Mouse (Mus musculus) R1 (cell line): Measurements from ENCODE around the gene Hdac7.

Experiments
- DNase-seq: peaks from one replicate; pipeline ENCODE4 v3.0.0-alpha.2; 2018; ENCODE audit warnings: low read depth, low spot score

Hdac7 gene

DNA sequence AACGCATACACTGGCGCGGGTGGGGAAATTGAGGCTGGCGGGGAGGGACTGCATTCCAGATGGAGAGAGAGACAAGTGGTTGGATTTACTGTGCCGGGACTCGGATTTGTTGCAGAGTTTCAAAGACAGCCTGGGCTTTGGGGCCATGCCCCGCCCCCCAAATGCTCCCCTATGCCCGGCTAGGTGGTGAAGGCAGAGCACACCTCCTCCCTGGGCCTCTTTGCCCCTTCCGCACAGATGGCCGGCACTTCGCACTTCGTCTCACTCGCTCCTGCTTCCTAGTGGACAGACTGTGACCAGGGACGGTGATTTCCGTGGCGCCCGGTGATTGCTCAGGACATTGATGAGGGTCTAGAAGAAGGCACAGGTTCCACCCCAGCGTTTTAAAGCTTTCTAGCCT is 76.1 kb downstream of the Hdac7 start:
- peak; percentile 68 for DNase-seq

DNA sequence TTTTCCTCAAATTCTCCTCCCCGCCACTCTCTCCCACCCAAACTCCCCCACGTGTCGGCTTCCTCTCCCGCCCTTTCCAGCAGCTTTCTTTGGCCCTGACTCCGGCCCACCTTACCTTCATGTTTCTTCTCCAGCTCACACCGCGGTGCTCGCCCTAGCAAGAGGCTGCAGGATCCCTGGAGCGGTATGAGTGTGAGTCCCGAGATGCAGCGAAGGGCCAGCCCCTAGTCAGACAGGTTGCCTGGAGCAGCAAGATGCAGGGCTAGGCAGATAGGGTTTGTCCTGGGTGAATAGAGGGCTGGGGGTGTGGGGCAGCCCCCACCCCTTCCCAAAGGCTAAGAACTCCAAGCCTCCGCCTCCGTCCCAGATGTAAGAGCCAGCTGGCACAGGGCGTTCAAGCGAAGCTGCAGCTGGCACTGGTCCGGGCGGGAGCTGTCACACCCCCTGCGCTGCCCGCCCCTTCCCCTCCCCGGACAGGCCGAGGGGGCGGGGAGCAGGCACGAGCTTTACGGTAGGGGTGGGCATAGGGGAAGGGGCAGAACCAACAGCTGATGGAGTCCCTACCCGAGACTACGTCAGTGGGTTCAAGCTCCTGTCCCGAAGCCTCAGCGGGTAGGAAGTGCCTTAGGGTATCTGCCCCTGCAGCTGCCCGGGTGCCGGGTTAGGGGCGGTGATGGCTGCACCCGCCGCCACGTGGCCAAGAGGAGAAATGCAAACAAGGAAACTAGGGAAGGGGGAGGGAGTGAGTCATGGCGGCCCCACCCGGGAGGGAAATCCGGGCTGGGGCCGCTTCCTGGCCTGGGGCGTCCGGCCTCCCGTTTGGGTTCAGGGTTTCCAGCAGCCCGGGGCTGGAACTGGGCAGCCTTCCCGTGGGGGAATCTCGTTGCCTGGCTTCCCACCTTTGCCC is 76.8 kb downstream of the Hdac7 start, which contains the start of gene Rapgef3:
Gene Rapgef3, minus strand, starts transcription at position 693 of the 907 bp plus-strand sequence.
- peak; percentile 87 for DNase-seq

DNA sequence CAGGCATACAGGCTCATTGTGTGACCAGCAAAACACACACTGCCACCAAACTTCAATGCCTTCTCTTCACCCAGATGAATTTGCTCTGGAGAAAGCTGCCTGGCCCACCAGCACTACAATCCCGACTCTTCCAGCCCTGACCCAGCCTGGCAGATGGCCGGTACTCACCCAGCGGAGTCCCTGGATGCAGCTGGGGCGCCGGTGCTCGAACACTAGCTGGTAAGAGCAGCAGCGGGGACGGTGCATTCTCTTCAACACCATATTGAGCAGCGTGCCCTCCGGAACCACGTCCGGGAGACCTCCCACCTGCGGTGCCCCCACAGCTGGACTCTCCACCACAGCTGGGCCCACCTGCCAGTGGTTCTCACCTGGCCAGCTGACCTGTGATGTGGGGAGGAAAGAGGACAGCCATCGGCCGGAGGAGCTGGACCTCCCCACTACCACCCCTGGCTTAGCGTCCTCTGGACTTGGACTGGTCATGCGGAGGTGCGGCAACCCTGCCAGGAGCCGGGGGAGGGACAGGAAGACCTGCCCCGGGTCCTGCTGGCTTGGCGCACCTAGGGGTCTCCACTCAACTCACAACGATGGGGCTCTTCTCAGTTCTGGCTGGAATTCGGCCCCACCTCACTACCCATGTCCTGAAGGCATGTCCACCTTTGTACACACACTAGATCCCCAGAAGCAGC is 77.6 kb downstream of the Hdac7 start:
- no peak for DNase-seq

DNA sequence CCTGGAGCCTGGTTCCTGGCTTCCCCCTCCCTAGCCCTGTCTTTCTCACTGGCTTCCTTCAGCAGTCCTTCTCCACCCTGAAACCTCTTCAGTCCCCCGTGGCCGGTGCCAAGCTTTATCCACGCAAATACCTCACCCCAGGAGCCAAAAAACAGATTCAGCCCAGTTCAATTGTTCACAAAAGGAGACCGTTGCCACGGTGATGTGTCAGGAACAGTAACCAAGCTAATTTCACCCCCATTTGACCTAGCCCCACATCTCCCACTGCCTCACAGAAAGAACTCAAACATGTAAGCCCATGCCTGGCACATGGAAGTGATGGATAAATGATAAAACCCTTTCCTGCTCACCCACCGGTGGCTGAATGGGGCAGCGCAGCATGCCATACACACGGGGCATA is 78.1 kb downstream of the Hdac7 start:
- peak; percentile 75 for DNase-seq

DNA sequence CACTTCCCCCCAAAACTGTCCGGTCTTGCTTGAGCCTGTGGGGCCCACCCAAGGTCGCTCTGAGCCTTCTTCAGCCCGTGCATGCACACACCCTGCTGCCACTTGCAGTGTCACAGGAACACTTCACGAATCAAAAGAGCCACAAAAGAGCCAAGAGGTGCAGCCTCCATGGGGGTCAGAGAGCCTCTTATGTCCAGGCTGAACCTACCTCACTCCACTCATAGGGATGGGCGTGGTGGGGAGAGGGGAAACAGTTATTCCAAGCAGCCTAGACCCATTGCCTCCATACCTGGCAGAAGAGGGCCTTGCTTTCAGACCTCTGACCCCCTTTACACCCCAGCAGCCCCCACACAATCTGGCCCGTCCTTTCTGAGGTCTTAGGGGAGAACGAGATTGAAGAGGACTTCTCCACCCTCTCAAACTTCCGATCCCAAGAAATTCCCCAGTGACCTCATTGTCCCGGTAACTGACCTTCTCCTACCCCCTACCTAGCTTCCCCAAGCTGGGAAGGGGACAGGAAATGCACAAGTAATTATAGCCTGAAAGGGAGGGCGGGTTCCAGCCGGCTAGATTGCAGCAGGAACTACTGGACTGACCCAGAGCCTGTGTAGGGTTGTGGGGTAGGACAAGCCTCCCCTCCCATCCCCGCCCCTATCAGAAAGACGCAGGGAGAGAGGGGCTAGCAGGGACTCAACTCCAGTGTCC is 79.1 kb downstream of the Hdac7 start:
- DNase-seq, result peak; percentile 87

DNA sequence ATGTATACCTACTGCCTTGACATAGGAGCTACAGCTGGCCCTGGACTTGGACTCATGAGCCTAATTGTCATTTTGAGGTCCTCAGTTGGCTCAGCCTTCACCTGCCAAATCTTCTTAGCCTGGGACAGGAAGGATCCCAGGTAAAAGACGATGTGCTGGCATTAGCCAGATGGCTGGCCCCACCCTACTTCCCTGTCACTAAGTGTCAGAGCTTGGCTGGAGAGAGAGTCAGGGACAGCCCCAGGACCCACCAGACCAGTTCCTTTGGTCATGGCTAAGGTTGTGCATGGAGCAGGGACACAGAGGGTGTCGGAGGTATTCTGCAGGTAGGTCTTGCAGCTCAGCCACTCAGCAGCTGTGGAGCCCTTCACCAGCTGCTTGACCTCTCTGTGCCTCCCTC is 79.8 kb downstream of the Hdac7 start:
- no peak for DNase-seq

DNA sequence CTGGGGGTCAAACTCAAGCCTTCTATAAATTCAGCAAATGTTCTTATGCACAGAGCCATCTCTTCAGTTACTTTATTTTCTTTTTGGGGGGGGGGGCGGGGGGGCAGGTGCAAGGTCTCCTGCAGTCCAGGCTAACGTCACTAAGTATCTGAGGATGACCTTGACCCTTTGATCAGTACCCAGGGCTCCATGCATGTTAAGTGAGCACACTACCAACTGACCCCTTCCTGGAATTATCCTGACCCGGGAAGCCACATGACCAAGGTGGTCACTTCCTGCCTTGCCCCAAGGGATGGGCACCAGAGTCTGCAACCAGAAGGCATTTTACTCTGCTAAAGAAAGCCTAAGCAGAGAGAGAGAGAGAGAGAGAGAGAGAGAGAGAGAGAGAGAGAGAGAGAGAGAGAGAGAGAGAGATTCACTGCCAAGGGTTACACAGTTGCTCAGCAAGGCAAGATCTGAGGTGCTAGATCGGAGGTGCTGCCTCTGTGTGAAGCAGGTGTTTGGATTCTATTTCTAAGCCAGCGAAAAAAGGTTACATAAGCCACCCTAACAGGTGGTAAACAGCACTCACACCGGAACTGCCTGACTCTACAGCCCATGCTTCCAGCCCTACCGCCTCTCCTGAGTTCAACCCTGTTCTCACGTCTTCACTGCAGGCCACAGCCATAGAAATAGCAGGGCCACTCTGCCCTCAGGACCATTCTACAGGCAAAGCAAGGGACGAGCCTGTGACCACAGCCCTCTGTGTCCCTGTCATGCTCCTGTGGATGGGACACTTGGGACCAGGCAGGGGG is 80.8 kb downstream of the Hdac7 start:
- DNase-seq, result no peak

DNA sequence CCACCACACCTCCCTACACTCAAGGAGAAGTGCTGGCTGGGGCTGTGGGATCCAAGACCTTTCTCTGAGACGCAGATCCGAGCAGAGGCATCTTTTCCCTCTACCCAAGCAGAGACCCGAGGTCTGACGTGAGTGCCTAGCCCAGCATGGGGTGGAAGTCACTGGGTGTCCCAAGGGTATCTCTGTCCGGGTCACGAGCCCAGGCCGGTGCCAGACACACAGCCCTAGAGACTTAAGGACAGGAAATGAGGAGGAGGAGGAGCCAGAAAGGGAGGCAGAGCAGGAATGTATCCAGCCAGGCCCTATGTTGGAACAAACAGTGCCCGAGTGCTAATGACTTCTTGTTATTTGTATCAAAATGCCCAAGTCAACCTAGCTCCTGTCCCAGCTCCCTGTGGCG is 81.6 kb downstream of the Hdac7 start:
- DNase-seq, result no peak

DNA sequence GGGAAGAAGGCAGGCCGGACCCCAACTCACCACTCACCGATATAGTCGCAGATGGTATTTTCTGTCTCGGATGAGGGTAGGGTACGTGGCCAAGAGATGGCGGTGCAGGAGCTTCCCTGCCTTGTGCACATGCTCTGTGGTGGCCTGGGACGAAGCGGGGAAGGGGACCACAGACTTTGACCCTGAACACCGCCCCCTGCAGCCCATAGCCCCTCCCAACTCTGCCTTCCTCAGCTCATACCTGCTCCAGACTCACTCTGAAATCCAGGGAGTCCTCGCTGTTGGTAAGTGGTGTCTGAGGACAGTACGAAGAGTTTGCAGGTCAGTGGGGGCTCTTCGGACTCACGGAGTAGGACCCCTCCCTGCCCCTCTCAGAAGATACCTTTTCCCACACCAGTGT is 82.9 kb downstream of the Hdac7 start:
- peak; percentile 52 for DNase-seq

DNA sequence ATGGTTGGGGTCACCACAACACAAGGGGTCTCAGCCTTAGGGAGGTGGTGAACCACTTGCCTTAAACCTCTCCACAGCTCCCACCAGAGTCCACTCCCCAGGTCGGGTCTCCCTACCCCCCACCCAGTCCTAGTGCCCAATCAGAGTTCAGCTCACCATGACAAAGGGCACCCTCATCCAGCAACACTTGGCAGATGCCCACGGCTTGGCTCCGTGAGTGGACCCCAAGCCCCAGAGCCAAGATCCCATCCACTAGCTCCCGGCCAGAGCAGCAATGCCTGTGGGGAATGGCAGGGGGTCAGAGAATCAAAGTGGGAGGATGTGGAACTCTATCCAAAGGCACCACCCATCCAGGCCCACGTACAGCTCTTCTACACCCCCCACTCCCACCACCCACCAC is 83.3 kb downstream of the Hdac7 start:
- DNase-seq, result no peak

DNA sequence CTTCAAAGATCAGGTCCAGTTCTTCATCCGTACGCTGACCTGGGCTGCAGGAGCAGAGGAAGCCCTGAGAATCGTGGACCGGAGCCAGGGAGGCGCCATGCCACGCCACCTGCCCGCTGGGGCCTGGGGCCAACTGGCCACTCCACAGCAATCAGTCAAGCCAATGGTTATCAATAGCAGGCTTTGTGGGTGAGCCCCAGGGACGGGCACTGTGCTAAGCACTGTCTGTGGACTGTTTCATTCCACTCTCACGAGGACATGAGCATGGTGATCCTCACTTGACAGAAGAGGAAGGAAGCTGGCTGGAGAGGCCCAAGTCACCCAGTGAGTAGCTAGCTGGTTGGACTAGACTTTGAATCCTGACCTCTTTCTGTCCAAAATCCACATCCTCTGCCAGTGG is 84.3 kb downstream of the Hdac7 start:
- DNase-seq, result no peak

DNA sequence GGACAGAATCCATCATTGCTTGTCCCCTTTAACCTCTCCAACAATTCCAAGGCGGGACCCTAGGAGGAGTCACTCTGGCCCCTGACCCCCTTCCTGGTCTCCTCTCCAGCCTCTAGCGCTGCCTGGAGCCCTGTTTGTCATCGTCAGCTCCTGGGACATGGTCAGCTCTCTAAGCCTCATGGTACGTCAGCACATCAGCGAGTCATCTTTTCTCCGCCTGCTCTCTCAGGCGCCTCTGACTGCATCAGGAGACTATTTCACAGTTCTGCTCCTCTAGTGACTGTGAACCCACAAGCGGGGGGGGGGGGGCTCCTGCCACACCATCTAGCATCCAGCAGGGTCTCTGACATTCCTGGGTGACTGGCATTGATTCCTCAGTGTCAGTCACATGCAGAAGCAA is 88.9 kb downstream of the Hdac7 start:
- DNase-seq, result no peak

DNA sequence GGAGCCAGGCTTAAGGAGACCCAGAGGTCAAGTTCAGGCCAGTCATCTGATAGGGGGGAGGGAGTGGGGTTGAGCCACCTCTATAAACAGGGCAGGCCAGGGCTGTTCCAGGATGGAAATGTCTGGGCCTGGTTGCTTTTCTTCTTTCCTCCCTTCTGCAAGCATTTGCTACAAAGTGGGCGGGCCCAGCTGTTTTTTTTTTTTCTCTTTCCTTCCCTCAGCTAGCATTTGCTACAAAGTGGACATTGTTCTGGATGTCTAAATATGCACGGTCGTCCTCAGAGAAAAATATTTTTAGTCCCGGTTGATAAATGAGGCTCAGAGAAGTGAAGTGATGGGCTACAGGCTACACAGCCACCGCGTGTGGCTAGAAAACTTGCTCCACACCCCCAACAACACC is 89.8 kb downstream of the Hdac7 start:
- no peak for DNase-seq

DNA sequence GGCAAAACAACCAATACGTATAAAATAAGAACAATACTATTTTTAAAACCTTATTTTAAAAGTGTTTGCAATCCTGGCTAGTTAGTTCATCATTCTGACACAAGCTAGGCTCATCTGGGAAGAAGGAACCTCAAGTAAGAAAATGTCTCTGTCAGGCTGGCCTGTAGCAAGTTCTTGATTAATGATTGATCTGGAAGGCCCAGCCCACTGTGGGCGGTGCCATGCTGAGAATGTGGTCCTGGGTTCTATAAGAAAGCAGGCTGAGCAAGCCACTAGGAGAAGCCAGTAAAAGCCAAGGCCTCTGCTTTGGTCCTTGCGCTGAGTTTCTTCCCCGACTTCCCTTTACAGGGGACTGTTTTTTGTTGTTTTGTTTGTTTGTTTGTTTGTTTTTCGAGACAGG is 91.8 kb downstream of the Hdac7 start:
- no peak for DNase-seq

DNA sequence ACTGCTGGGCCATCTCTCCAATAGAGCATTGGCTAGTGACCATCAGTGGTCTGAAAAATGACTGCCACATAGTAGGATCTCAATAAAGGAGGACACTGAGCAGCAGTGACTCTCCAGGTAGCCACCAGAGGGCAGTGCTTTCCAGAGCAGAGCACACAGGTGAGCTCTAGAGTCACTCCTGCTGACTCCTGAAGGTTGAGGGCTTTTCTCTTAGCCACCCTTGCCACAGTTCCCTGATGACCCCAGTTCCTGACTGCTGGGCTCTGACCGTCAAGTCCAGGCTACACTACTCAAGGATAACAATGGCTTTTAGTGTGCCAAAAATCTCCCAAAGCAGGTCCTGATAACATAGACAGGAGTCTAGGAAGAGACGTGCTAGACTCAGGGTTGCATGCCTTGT is 92.6 kb downstream of the Hdac7 start:
- peak; percentile 68 for DNase-seq

DNA sequence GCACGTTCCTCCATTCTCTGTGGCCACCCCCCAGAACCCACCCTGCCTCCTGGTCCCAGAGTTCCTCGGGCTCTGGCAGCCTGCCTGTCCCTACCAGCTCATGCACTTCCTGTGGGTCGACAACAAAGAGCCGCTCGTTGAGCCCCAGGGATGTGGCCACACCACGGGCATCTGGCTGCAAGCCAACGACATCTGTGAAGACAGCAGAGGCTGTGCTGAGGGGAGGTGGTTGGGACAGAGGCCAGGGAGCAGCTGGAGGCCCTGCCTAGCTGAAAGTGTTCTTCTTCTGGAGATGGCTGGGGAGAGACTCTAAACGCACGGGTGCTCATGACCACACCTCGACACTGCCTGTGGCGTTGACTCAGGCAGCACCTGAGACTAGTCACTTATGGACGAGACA is 93.6 kb downstream of the Hdac7 start:
- DNase-seq, result no peak

DNA sequence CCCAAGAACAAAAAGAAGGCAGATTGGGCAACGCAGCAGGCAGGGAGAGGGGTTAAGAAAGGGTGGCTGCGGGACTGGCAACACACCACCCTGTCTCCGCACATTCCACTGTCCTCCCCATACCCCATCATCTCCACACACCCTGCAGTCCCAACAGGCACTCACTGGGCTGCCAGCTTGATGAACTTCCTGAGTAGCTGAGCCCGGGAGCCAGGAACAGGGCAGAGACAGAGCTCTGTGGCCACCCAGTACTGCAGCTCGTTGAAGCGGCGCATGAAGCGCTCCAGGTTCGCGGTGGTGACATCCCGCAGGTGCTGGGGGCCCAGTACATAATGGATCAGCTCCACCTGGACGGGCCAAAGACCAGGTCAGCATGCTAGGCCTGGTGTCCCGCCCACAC is 94.5 kb downstream of the Hdac7 start:
- DNase-seq, result no peak

DNA sequence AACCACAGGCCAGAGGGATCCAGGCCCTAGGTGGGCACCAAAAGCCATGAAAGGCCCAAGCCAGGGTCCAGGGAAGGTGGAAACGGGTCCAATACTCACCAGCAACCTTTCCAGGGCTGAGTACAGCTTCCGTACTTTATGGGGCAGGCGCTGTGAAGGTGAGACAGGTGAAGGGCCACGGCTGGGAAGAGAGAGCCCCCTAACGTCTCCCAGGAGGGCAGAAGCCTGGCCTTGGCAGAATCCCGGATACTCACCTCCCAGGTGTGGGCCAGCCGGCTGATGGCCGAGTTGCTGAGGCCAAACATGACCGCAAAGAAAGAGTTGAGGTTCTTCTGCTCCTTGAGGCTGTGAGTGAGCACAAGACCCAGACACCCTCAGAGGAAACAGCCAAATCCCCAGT is 94.9 kb downstream of the Hdac7 start:
- no peak for DNase-seq

DNA sequence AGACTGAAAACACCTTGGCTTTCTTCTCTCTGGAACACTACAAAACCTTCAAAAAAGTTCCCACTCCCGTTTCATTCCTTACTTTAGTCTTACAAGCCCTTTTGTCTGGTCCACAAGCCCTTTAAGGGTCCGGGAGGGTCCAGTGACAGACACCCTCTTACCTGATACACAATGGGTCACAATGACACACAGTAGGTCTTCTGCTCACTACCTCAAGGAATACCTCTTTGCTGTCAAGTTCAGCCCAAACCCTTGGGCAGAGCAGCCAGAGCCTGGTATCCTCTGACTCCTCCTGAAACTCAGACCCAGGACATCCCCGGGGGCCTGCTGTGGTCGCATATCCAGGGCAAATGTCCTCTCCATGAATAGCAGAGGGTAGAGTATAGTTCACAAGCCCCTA is 95.3 kb downstream of the Hdac7 start:
- DNase-seq, result no peak

DNA sequence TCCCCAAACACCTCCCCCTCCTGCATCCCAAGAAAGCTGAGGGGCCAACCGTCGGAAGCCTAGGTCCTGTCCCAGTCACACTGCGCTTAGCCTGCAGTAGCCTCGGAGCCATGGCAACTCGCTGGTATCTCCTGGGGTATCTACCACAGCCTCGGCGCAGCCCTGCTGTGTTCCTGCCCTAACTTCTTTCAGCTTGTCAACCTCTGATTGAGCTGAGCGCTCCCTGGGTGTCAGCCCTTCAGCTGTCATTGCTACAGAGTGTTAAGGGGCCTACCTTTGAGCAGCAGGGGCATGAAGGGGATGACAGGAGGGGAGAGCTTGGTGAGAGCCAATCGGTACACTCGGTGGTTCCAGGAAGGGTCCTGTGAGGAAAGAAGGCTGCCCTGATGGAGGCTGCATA is 96.0 kb downstream of the Hdac7 start:
- no peak for DNase-seq

DNA sequence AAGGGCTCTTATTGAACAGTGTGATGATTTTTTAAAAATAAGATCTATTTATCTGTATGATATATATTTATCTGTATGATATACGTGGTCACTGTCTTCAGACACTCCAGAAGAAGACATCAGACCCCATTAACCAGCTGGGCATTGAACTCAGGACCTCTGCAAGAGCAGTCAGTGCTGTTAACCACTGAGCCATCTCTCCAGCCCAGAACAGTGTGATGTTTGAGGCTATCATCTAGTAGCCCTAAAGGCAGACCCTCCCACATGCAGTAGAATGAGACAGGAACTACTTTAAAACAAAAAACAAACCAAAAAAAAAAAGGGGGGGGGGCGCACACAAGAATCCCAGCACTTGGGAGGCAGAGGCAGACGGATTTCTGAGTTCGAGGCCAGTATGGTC is 96.8 kb downstream of the Hdac7 start:
- DNase-seq, result no peak

DNA sequence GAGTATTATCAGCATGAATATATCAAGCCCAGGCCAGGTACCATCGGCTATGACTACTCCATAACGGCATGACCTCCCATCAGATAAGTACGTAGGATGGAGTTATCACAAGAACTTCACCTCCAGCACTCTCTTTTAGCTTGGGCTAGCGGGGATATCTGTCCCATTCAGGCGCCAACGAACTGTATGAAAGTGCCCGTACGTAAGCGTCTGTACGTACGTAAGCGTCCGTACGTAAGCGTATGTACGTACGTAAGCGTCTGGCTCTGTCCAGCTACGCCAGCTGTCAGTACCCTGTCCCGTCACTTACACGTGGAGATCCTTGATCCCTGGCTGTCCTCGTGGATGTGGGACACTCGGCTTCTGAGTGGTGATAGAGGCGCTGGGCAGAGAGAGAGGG is 97.6 kb downstream of the Hdac7 start:
- peak; percentile 53 for DNase-seq
